Mouse (Mus musculus): ENCODE results near the gene Smg6. TPM values are rescaled to one million over a fixed set of nuclear protein-coding genes. Genes with fewer than 3 reads are reported as not detected.

Smg6 gene
- total RNA-seq, 1 experiment from 2014 or later, result 25.4 TPM

Other genes with a start within 250 kb of the Smg6 start
- gene Pafah1b1, start 201.2 kb upstream of the Smg6 start, total RNA-seq (2017), result 110 to 123 TPM (median 118 TPM) in 3 replicates
- gene Mettl16, start 155.0 kb upstream of the Smg6 start, total RNA-seq (2017), result 26.1 to 29.5 TPM (median 28.1 TPM) in 3 replicates
- 8.0 to 14.0 TPM (median 9.5 TPM) in 3 replicates for gene Mnt, start 94.9 kb upstream of the Smg6 start, total RNA-seq (2017)
- gene Sgsm2, start 28.8 kb upstream of the Smg6 start, total RNA-seq (2017), result 1.4 to 10.7 TPM (median 3.1 TPM) in 3 replicates
- 26.3 to 41.9 TPM (median 28.8 TPM) in 3 replicates for gene Tsr1, start 27.8 kb upstream of the Smg6 start, total RNA-seq (2017)
- gene Srr, start 125 bp downstream of the Smg6 start, total RNA-seq (2017), result 0.75 to 5.8 TPM (median 3.9 TPM) in 3 replicates
- gene Hic1, start 243.7 kb downstream of the Smg6 start, total RNA-seq (2017), result 0.11 to 0.95 TPM (median 0.78 TPM) in 3 replicates

Data from monocyte, adult 5-6 weeks (primary cell).